Mouse (Mus musculus): ENCODE results near the gene Elfn1.

GRCm38 (mm10) chr5:139871526-139871925 is 36.2 kb upstream of the Elfn1 start:
- TF ChIP-seq POLR2A (IDR thresholded peaks at IDR 0.05; ENCODE audit: low read depth, low read length): no peak
- TF ChIP-seq CTCF (IDR thresholded peaks at IDR 0.05; ENCODE audit: extremely low read depth, insufficient read length, insufficient replicate concordance, low read depth, low read length): no peak

Measured in small intestine, adult 2 months (tissue).